Mouse (Mus musculus) lung, embryonic 16.5 days (tissue): ENCODE results near the gene Mtmr3. TPM values are rescaled to one million over a fixed set of nuclear protein-coding genes. Genes with fewer than 3 reads are reported as not detected.

Source experiments
- ATAC-seq: fragments of 200-750 bp; cut with Nextera tagmentation; 2 replicates; pipeline ENCODE4 v1.8.0; 2017; ENCODE audit warnings: low read depth, mild to moderate bottlenecking, moderate library complexity
- H3K27ac ChIP-seq: fragments of 300-500 bp; sonication (generic); 2 replicates; pipeline ENCODE4 v1.5.1; 2014; ENCODE audit warnings: mild to moderate bottlenecking, control low read depth, low read length
- H3K27me3 ChIP-seq: fragments of 300-500 bp; sonication (generic); 2 replicates; pipeline ENCODE4 v1.6.1; 2014; ENCODE audit warnings: low read depth, low read length, mixed read lengths; ENCODE audit not compliant: control insufficient read depth, insufficient read depth
- H3K36me3 ChIP-seq: fragments of 300-500 bp; sonication (generic); 2 replicates; pipeline ENCODE4 v1.6.1; 2014; ENCODE audit warnings: low read length; ENCODE audit not compliant: control insufficient read depth, insufficient read depth
- H3K4me1 ChIP-seq: fragments of 300-500 bp; sonication (generic); replicated peaks from 2 replicates; pipeline ENCODE4 v1.6.1; 2014; ENCODE audit warnings: low read length, mixed read lengths; ENCODE audit not compliant: control insufficient read depth, insufficient read depth
- H3K4me2 ChIP-seq: fragments of 300-500 bp; sonication (generic); 2 replicates; pipeline ENCODE4 v1.6.1; 2014; ENCODE audit warnings: low read depth, low read length, control low read depth
- H3K4me3 ChIP-seq: fragments of 300-500 bp; sonication (generic); 2 replicates; pipeline ENCODE4 v1.5.1; 2014; ENCODE audit warnings: mild to moderate bottlenecking, low read length, control low read depth
- H3K9ac ChIP-seq: fragments of 300-500 bp; sonication (generic); 2 replicates; pipeline ENCODE4 v1.6.1; 2014; ENCODE audit warnings: low read length, control low read depth
- H3K9me3 ChIP-seq: fragments of 300-500 bp; sonication (generic); 2 replicates; pipeline ENCODE4 v1.6.1; 2016; ENCODE audit warnings: low read length; ENCODE audit not compliant: control insufficient read depth
- WGBS: fragments of 180-500 bp; shearing (Covaris S2); extraction: QIAGEN DNeasy Blood & Tissue Kit; methylation state at CpG from one replicate; pipeline ENCODE4 v1.1.7; 2014; 5-methylcytosine and 5-hydroxymethylcytosine counted together
- polyA plus RNA-seq: library from polyadenylated mRNA; unstranded; fragments of >200 nt; fragmentation: Nextera tagmentation; extraction: Ambion mirVana; gene quantifications from 2 replicates; pipeline ENCODE4 v1.2.1, GENCODE M21; 2015

The Mtmr3 gene
- 26.1 and 27.4 TPM in 2 replicates for polyA plus RNA-seq

DNA sequence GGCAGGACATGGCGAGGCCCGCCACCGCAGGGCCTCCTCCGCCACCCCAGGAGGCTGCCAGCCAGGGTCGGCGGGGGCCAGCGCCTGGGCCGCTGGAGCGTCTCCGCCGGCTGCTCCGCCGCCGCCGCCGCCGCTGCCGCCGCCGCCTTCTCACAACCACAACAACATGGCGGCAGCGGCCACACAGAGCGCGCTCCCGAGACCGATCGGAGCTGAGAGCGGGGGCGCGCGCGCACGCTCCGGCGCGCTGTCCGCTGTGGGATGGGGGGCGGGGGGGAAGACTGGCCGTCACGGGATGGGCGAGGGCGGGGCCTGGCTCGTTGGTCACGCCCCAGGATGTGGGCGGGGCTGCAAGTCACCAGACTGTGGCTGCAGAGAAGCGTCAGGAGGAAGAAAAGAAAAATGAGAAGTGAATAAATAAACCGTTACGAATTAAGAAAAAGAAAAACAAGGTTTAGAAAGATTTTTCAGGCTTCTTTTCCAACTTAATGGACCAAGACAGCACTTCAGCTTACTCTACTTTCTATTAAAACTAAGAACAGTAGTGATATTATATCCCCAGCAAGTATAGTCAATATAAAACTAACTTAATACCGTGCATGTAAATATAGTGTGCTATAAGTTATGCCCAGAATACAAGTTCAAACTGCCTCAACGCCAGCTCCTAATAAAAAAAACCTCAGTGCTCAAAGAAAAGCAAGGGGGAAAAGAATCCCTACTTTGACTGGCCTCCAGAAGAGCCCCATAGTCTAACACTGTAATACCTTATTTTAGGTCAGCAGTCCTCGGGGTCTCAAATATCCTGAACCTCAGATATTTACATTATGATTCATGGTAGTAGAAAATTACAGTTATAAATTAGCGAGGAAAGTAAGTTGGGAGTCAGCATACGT, at the start of gene Mtmr3:
Gene Mtmr3 (minus strand): TSS at position 256 of the 893 bp plus-strand sequence.
- WGBS, result 4% methylated on average over 45 of the region's 53 CpGs
- H3K4me2 ChIP-seq, result peak within 1 kb of the TSS; percentile 70
- ATAC-seq, result peak; percentile 98
- peaks cover 10% of the 10 kb centered on the region for H3K4me1 ChIP-seq
- peak within 1 kb of the TSS; percentile 86 for H3K27ac ChIP-seq
- H3K36me3 ChIP-seq, result no peaks in the 10 kb centered on the region
- peak within 1 kb of the TSS; percentile 89 for H3K9ac ChIP-seq
- no peaks in the 10 kb centered on the region for H3K27me3 ChIP-seq
- peak within 1 kb of the TSS; percentile 97 for H3K4me3 ChIP-seq
- H3K9me3 ChIP-seq, result no peaks in the 10 kb centered on the region

DNA sequence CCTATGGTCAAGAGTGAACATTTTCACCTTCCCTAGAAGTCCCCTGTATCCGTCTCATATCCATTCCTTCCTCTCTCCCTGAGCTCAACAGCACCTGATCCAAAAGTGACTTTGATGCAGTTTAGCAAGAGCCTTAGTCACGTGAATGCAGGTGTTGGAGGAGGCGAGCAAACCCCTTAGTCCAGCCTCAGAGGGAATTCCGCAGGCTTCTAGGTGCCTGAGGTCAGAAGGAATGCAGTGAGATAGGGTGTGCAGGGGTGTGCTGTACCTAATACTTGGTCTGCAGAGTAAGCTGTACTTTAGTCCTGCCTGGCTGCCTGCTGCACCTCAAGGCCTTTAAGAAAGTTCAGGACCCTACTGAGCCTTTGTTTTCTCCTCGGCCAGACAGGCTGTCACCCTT, 49.1 kb upstream of the Mtmr3 start:
- 75% methylated on average over 5 of the region's 5 CpGs for WGBS
- Histone ChIP-seq H3K27ac (no peak overlapping the region), H3K4me2 (no peak overlapping the region), H3K36me3 (peaks cover 10% of the 10 kb centered on the region), H3K4me3 (no peak overlapping the region), H3K9me3 (no peaks in the 10 kb centered on the region), H3K9ac (no peak overlapping the region), H3K4me1 (peaks cover 4% of the 10 kb centered on the region), H3K27me3 (no peaks in the 10 kb centered on the region)
- ATAC-seq, result no peak

- no peaks in the 10 kb centered on the region; the same call in 1 of the 2 replicates for H3K36me3 ChIP-seq
- H3K9me3 ChIP-seq, result no peaks in the 10 kb centered on the region
- H3K27me3 ChIP-seq, result no peaks in the 10 kb centered on the region
- no peak overlapping the region for H3K27ac ChIP-seq
- ATAC-seq, result peak; percentile 27
- H3K4me3 ChIP-seq, result no peak overlapping the region
- no peak overlapping the region for H3K9ac ChIP-seq
- H3K4me1 ChIP-seq, result peaks cover 14% of the 10 kb centered on the region
- H3K4me2 ChIP-seq, result no peak overlapping the region
Measured at GRCm38 (mm10) chr11:4641185-4641584, 46.5 kb upstream of the Mtmr3 start.

DNA sequence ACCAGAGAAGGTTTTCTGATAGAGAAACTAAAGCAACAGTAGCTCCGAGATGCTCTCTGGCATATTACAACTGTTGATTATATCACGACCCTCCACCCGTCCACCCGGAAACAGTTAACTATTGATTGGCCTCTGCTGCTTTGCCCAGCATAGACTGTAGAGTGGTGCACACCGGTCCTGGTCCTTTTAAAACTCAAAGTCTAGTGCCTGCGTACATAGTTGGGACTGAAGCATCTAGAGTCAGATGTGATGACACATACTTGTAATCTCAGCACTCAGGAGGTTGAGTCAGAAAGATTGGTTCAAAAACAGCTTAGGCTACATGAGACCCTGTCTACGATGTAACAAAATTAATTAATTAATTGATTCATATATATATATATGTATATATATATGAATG, 43.6 kb upstream of the Mtmr3 start:
- no peak overlapping the region; the same call in 1 of the 2 replicates for H3K27ac ChIP-seq
- no peaks in the 10 kb centered on the region for H3K27me3 ChIP-seq
- no peak for ATAC-seq
- peak overlapping the region; percentile 73 for H3K9ac ChIP-seq
- H3K4me2 ChIP-seq, result peak overlapping the region; percentile 83
- H3K9me3 ChIP-seq, result no peaks in the 10 kb centered on the region
- peak overlapping the region; percentile 91 for H3K4me3 ChIP-seq
- WGBS, result 17% methylated on average over 7 of the region's 7 CpGs
- H3K36me3 ChIP-seq, result no peaks in the 10 kb centered on the region; the same call in 1 of the 2 replicates
- H3K4me1 ChIP-seq, result peaks cover 14% of the 10 kb centered on the region

- Histone ChIP-seq H3K9me3 (no peaks in the 10 kb centered on the region), H3K36me3 (no peaks in the 10 kb centered on the region; the same call in 1 of the 2 replicates), H3K9ac (peak within 1 kb of the TSS; percentile 73), H3K27ac (peak within 1 kb of the TSS; percentile 60), H3K4me1 (peaks cover 14% of the 10 kb centered on the region), H3K4me2 (peak within 1 kb of the TSS; percentile 83), H3K27me3 (no peaks in the 10 kb centered on the region), H3K4me3 (peak within 1 kb of the TSS; percentile 91)
- WGBS, result under 1% methylated on average over 35 of the region's 35 CpGs
- peak; percentile 98 for ATAC-seq
Measured at GRCm38 (mm10) chr11:4637534-4638234, 43.0 kb upstream of the Mtmr3 start, which contains the start of gene Ascc2. Gene Ascc2 (plus strand): TSS chr11:4637747.

GRCm38 (mm10) chr11:4636782-4637342, 42.2 kb upstream of the Mtmr3 start:
- H3K36me3 ChIP-seq, result no peaks in the 10 kb centered on the region
- H3K4me2 ChIP-seq, result peak overlapping the region; percentile 83
- WGBS, result 49% methylated on average over 5 of the region's 5 CpGs
- no peaks in the 10 kb centered on the region for H3K27me3 ChIP-seq
- 0 out of 2 replicates have a peak, but pooled peaks have one; percentile 1 for ATAC-seq
- no peaks in the 10 kb centered on the region for H3K9me3 ChIP-seq
- H3K4me3 ChIP-seq, result peak overlapping the region; percentile 91
- H3K9ac ChIP-seq, result peak overlapping the region; percentile 73
- H3K27ac ChIP-seq, result peak overlapping the region; percentile 53
- peaks cover 14% of the 10 kb centered on the region for H3K4me1 ChIP-seq

- no peak overlapping the region for H3K27ac ChIP-seq
- H3K4me3 ChIP-seq, result no peak overlapping the region
- H3K9ac ChIP-seq, result no peak overlapping the region
- ATAC-seq, result no peak
- H3K27me3 ChIP-seq, result no peaks in the 10 kb centered on the region
- no peaks in the 10 kb centered on the region for H3K36me3 ChIP-seq
- H3K9me3 ChIP-seq, result no peaks in the 10 kb centered on the region
- H3K4me1 ChIP-seq, result peaks cover 21% of the 10 kb centered on the region
- WGBS, result 53% methylated on average over 5 of the region's 5 CpGs
- no peak overlapping the region for H3K4me2 ChIP-seq
Measured at GRCm38 (mm10) chr11:4634395-4634794, 39.7 kb upstream of the Mtmr3 start.

DNA sequence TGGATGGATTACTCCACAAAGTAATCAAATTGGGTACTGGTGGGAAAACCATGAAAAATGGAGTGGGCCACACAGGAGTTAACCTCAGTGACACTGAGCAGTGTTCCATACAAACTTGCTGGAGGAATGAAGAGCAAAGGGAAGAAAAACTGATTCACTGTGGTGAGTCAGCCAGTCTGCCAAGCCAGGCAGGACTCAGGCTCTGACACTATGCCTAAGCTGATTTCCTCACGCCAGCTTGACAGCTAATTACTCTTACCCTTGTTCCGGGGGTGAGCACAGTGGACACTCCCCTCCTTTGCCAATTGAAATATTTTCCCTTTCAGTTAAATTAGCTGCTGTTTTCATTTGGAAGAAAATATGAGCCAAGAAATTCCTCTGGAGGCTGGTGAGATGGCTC, 38.8 kb upstream of the Mtmr3 start:
- Histone ChIP-seq H3K9ac (no peak overlapping the region), H3K36me3 (no peaks in the 10 kb centered on the region), H3K27ac (no peak overlapping the region), H3K4me2 (no peak overlapping the region), H3K9me3 (no peaks in the 10 kb centered on the region), H3K4me1 (peaks cover 14% of the 10 kb centered on the region), H3K27me3 (no peaks in the 10 kb centered on the region), H3K4me3 (no peak overlapping the region)
- WGBS, result 24% methylated on average over 2 of the region's 2 CpGs
- no peak for ATAC-seq

DNA sequence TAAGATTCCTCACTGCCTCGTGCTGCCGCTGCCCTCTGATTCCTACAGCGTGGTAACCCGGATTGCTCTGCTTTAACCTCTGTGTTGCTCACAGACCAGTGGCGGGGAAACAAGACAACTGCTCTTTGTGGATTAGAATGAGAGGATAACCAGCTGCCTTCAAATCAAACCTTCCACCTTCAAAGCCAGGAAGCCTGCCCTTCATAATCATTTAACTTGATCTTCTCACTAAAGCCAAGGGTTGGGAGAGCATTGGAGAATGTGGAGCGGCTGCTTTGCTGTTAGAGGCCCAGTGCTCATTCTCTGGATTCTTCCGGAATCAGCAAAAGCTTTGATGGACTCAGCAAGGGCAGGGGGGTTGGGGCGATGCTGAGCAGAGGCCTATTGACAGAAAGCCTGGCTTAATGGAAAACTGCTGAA, 35.2 kb upstream of the Mtmr3 start:
- no peaks in the 10 kb centered on the region for H3K9me3 ChIP-seq
- no peak overlapping the region for H3K27ac ChIP-seq
- H3K4me3 ChIP-seq, result no peak overlapping the region
- no peak overlapping the region for H3K4me2 ChIP-seq
- H3K4me1 ChIP-seq, result peaks cover 7% of the 10 kb centered on the region
- H3K9ac ChIP-seq, result no peak overlapping the region
- WGBS, result 15% methylated on average over 8 of the region's 8 CpGs
- peak; percentile 68 for ATAC-seq
- no peaks in the 10 kb centered on the region for H3K36me3 ChIP-seq
- H3K27me3 ChIP-seq, result no peaks in the 10 kb centered on the region
